Mouse (Mus musculus): ENCODE data around the gene Lonp1.

GRCm38 (mm10) chr17:56651801-56652200 lies 25.1 kb upstream of the Lonp1 start:
- no peak for TF ChIP-seq CTCF (IDR thresholded peaks at IDR 0.05; ENCODE audit: control insufficient read depth, insufficient read depth, insufficient replicate concordance, low read depth, low read length)
- no peak for TF ChIP-seq POLR2A (IDR thresholded peaks at IDR 0.05; ENCODE audit: control insufficient read depth, low read depth, low read length)
